Mouse (Mus musculus) erythroblast, adult 5-6 weeks (primary cell): ENCODE measurements around the gene Ankrd13a. TPM values are rescaled to one million over a fixed set of nuclear protein-coding genes. Genes with fewer than 3 reads are reported as not detected.
A peak's percentile ranks its signal among the peaks of the same experiment; 100 is the strongest.
"Not testable (repeated sequence)": the region's sequence is repeated elsewhere in the genome, so short reads cannot be mapped to it uniquely, and the experiment has no call there.

Source experiments
- ATAC-seq: replicated peaks from 2 replicates; pipeline ENCODE4 v1.8.0; 2016; ENCODE audit warnings: moderate number of reproducible peaks, mild to moderate bottlenecking, moderate TSS enrichment, inconsistent platforms; ENCODE audit not compliant: poor library complexity, low FRiP score, severe bottlenecking
- total RNA-seq, 2 experiments: library from RNA; stranded (forward) in 1 of 2; stranded (reverse) in 1 of 2; fragments of 150-400 nt in 1 of 2; fragments of 200-764, 138-1000 nt in 1 of 2; gene quantifications; 2 replicates each; pipeline versions ENCODE4 v1.2.3 to v1.2.4; 2015 to 2017; ENCODE audit warnings: low replicate concordance in 2 of 2

Ankrd13a gene
- total RNA-seq, 2 experiments from 2014 or later: 81.3 to 83.4 TPM

DNA sequence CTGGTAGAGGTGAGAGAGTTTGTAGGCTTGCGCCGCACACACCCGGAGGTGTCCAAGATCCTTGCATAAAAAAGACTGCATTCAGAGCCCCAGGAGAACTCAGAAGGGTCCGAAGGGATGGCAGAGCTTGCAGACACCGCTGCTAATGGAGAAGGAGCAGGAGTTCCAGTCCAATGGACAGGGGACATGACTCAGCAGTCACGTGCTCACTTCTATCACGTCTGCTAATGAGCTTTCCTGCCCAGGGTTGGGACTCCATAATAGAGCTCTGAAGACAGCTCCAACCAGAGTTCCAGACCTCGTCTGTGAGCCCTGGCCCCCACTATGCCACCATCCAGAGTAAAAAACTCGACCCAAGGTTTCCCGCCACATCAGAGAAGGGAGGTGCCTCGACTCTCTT, 43.6 kb downstream of the Ankrd13a start:
- ATAC-seq: peak; percentile 77

DNA sequence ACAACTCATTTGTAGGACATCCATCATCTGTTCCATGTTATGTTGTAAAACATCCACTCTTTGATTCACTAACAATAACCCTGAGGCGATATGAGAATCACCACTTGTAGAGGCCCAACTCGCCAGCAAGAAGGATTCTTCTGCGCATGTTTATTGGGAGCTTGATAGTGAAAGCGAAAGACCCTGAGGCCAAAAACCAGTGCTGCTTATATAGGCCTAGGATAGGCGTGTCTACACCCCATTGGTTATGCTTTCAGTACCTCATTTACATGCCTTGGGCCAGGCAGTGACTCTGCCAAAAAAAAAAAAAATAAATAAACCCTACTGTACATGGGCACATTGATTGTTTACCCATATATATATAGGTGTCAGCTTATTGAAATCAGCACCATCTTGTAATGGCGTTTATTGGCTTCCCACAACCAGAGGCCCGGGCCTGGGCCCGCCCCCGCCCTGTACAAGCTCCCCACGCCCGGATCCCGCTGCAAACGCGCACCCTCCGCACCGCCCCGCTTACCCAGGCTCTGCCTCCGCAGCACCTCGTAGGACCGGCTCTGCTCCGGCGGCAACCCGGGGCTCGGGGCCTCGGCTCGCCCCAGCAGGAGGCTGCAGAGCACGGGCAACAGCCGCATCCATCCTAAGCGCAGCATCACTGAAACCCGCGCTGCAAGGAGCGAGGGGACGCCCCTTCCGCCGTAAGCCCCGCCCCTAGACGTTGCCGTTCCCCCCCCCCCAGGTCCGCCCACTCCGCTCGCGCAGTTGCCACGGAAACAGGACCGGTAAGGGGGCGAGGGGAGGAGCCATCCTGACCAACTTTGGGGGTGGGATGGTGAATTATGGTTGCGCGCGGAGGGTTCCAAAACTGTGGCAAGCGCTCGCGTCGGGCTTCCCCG, 48.6 kb downstream of the Ankrd13a start, which contains the start of gene 1500011B03Rik:
TSS of gene 1500011B03Rik (minus strand) at position 673 of the 893 bp plus-strand sequence.
- ATAC-seq: peak; percentile 35

DNA sequence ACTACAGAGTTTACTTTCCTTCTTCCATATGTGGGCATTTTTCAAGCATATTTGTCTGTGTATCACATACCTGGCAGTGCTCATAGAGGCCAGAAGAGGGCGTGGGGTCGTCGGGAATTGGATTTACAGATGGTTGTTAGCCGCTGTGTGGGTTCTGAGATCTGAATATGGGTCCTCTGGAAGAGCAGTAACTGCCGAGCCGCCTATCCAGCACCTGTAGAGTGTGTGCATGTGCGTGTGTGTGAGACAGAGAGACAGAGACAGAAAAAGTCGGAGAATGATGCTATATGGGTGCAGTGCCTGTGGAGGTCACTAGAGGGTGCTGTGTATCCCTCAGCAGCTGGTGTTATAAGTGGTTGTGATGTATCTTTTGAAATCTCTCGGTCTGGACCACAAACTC, 49.7 kb downstream of the Ankrd13a start:
- peak; percentile 80 for ATAC-seq

- peak; percentile 96 for ATAC-seq
Measured at GRCm38 (mm10) chr5:114825978-114826691, 51.7 kb downstream of the Ankrd13a start.

GRCm38 (mm10) chr5:114827427-114827826, 53.0 kb downstream of the Ankrd13a start:
- no peak for ATAC-seq

- ATAC-seq: no peak
Measured at GRCm38 (mm10) chr5:114829740-114830139, 55.3 kb downstream of the Ankrd13a start.

- no peak for ATAC-seq
Measured at GRCm38 (mm10) chr5:114836886-114837285, 62.4 kb downstream of the Ankrd13a start.

DNA sequence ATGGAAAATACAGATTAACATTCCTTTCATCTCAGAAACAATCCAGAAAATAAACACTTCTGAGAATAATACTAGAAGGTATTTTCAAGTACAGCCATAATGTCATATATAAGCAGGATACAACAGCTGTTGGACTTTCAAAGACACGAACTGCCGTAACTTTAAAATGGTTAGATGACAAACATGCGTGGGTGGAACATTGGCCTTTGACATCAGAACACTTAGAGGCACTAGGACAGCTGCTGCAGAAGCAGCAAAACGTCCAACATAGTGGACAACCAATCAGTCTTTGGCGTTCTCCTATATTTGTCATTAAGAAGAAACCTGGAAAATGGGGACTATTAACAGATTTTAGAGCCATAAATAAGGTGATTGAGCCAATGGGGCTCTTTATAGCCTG, 66.0 kb downstream of the Ankrd13a start:
- ATAC-seq: not testable (repeated sequence)

DNA sequence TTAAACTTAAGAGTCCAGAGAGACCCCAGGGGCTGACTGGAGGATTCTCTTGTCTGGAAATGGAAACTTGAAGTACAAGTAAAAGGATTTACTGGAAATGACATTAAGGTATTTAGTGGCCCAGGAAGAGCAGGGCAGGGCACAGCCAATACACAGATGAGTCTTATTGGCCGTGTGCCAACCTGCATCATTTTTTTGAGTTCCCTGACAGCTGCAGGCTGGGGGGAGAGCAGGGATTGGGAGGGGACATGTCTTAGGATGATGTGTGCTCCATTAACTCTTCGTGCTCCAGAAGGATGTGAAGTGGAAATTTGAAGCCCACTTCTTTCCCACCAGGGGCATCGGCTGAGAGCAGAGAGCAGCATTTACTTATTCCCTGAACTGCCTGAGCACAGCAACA, 67.7 kb downstream of the Ankrd13a start:
- not testable (repeated sequence) for ATAC-seq

DNA sequence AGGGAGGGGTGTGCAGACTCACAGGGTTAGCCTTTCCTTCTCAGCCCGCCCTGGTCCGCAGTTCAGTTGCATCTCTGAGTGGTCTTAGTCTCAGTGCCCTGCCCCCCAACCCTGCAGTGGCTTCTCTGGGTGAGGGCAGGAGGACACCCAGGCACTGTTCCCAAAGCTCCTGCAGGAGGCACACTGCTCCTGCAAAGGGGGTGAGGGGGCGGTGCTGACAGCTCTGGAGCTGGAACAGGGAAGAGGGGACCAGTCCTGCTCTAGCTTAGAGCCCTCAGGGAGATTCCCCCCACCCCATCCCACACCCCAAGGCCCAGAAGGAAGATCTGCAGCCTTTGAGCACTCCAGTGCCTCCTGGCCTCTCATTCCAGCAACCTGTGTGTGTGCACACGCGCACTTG, 68.2 kb downstream of the Ankrd13a start:
- no peak for ATAC-seq

DNA sequence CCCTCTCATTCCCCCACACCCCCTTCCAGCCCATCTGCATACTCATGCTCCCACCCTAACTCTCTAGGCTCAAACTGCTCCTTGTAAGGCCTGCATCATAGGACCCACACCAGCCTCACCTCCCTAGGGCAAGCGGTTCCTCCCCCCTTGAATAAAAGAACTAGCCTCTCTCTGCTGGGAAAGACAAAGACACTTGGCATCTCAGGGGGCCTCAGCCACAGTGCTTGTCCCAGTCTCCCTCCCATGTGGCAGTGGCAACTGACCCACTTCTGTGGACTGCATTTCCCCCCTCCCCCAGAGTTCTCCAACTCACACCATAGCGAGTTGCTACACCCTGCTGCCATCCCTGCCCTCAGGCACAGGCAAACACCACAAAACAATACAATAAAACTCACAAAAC, 69.9 kb downstream of the Ankrd13a start:
- not testable (repeated sequence) for ATAC-seq

DNA sequence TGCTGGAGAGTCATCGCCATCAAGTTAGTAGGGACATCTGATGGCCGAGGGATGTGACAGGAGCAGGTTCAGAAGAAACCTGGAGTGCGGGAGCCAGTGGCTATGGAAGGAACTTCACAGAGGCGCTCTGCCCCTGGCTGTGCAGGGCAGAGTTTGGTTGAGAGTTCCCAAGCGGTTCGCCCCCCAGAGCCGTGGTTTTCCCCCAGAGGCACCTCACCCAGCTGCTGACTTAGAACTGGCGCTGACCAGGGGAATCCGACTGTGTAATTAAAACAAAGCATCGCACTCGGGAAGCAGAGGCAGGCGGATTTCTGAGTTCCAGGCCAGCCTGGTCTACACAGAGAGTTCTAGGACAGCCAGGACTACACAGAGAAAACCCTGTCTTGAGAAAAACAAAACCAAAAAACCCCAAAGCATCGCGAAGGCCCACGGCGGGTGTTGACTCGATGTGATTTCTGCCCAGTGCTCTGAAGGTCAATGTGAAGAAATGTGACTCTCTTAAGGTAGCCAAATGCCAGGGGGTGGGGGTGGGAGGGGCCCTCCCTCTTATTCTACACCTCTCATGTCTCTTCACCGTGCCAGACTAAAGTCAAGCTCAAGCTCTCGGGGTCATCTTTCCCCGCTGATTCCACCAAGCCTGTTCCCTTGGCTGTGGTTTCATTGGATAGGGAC, 77.2 kb downstream of the Ankrd13a start:
- no peak for ATAC-seq

- ATAC-seq: not testable (repeated sequence)
Measured at GRCm38 (mm10) chr5:114853364-114853763, 78.9 kb downstream of the Ankrd13a start, which contains the start of gene 4930519G04Rik. TSS of gene 4930519G04Rik (plus strand) at chr5:114853664.

Other genes with a start within 250 kb of the Ankrd13a start
- 1.2 TPM in 1 of 2 replicates, not detected in the other for gene Fam222a, start 206.7 kb upstream of the Ankrd13a start, total RNA-seq (2015; ENCODE audit: low replicate concordance)
- not detected in 2 replicates for gene Fam222a, start 206.7 kb upstream of the Ankrd13a start, total RNA-seq (2017; ENCODE audit: low replicate concordance)
- 0.42 TPM in 1 of 2 replicates, not detected in the other for gene Trpv4, start 116.3 kb upstream of the Ankrd13a start, total RNA-seq (2015; ENCODE audit: low replicate concordance)
- not detected in 2 replicates for gene Trpv4, start 116.3 kb upstream of the Ankrd13a start, total RNA-seq (2017; ENCODE audit: low replicate concordance)
- 54.8 and 68.4 TPM in 2 replicates for gene Gltp, start 83.7 kb upstream of the Ankrd13a start, total RNA-seq (2015; ENCODE audit: low replicate concordance)
- gene Gltp, start 83.7 kb upstream of the Ankrd13a start, total RNA-seq (2017; ENCODE audit: low replicate concordance): 13.0 and 31.2 TPM in 2 replicates
- 1.2 and 4.4 TPM in 2 replicates for gene Tchp, start 66.9 kb upstream of the Ankrd13a start, total RNA-seq (2015; ENCODE audit: low replicate concordance)
- 2.0 and 4.5 TPM in 2 replicates for gene Tchp, start 66.9 kb upstream of the Ankrd13a start, total RNA-seq (2017; ENCODE audit: low replicate concordance)
- 21.3 and 70.1 TPM in 2 replicates for gene Git2, start 840 bp downstream of the Ankrd13a start, total RNA-seq (2015; ENCODE audit: low replicate concordance)
- 20.7 and 57.7 TPM in 2 replicates for gene Git2, start 840 bp downstream of the Ankrd13a start, total RNA-seq (2017; ENCODE audit: low replicate concordance)
- gene 1500011B03Rik, start 48.8 kb downstream of the Ankrd13a start, total RNA-seq (2015; ENCODE audit: low replicate concordance): 16.7 and 24.8 TPM in 2 replicates
- gene 1500011B03Rik, start 48.8 kb downstream of the Ankrd13a start, total RNA-seq (2017; ENCODE audit: low replicate concordance): 2.4 and 10.7 TPM in 2 replicates
- not detected in 2 replicates for gene 4930519G04Rik, start 79.0 kb downstream of the Ankrd13a start, total RNA-seq (2015; ENCODE audit: low replicate concordance)
- gene 4930519G04Rik, start 79.0 kb downstream of the Ankrd13a start, total RNA-seq (2017; ENCODE audit: low replicate concordance): not detected in 2 replicates
- gene Gm9936, start 84.0 kb downstream of the Ankrd13a start, total RNA-seq (2015; ENCODE audit: low replicate concordance): not detected in 2 replicates
- gene Gm9936, start 84.0 kb downstream of the Ankrd13a start, total RNA-seq (2017; ENCODE audit: low replicate concordance): not detected in 2 replicates
- 95.3 and 131 TPM in 2 replicates for gene Oasl2, start 122.3 kb downstream of the Ankrd13a start, total RNA-seq (2015; ENCODE audit: low replicate concordance)
- 94.0 and 102 TPM in 2 replicates for gene Oasl2, start 122.3 kb downstream of the Ankrd13a start, total RNA-seq (2017; ENCODE audit: low replicate concordance)
- 3.6 and 4.8 TPM in 2 replicates for gene Oasl1, start 148.6 kb downstream of the Ankrd13a start, total RNA-seq (2015; ENCODE audit: low replicate concordance)
- 3.7 and 8.6 TPM in 2 replicates for gene Oasl1, start 148.6 kb downstream of the Ankrd13a start, total RNA-seq (2017; ENCODE audit: low replicate concordance)
- gene 2210016L21Rik, start 167.5 kb downstream of the Ankrd13a start, total RNA-seq (2015; ENCODE audit: low replicate concordance): 0.77 and 6.5 TPM in 2 replicates
- gene 2210016L21Rik, start 167.5 kb downstream of the Ankrd13a start, total RNA-seq (2017; ENCODE audit: low replicate concordance): 2.9 and 9.2 TPM in 2 replicates
- not detected in 2 replicates for gene Hnf1a, start 196.4 kb downstream of the Ankrd13a start, total RNA-seq (2015; ENCODE audit: low replicate concordance)
- gene Hnf1a, start 196.4 kb downstream of the Ankrd13a start, total RNA-seq (2017; ENCODE audit: low replicate concordance): not detected in 2 replicates
- gene Sppl3, start 236.5 kb downstream of the Ankrd13a start, total RNA-seq (2015; ENCODE audit: low replicate concordance): 33.6 and 39.0 TPM in 2 replicates
- gene Sppl3, start 236.5 kb downstream of the Ankrd13a start, total RNA-seq (2017; ENCODE audit: low replicate concordance): 57.8 and 59.4 TPM in 2 replicates